Mouse (Mus musculus) heart, adult 2 months (tissue): ENCODE measurements at regions not wholly inside any gene's neighbourhood (a gene's known extent, or its start where the extent isn't known, plus 50 kb on each side); places are given as distances from the start of the nearest gene placed in this dataset.
A peak's percentile ranks its signal among the peaks of the same experiment; 100 is the strongest.

ENCODE experiments used
- DNase-seq, 2 experiments: peaks; one replicate each; pipeline ENCODE4 v3.0.0; 2021
- H3K27ac ChIP-seq: fragments of 200-600 bp; 2 replicates; pipeline ENCODE4 v1.8.1; 2022
- H3K27me3 ChIP-seq: fragments of 200-500 bp; 2 replicates; pipeline ENCODE4 v1.6.1; 2012; ENCODE audit warnings: mild to moderate bottlenecking, low read length, inconsistent platforms, mixed read lengths; ENCODE audit not compliant: control insufficient read depth, insufficient read depth
- H3K36me3 ChIP-seq: fragments of 200-500 bp; 2 replicates; pipeline ENCODE4 v1.6.1; 2012; ENCODE audit warnings: low read length, inconsistent platforms; ENCODE audit not compliant: control insufficient read depth, insufficient read depth
- H3K4me1 ChIP-seq: fragments of 200-500 bp; 2 replicates; pipeline ENCODE4 v1.6.1; 2011; ENCODE audit warnings: low read length; ENCODE audit not compliant: control insufficient read depth, insufficient read depth
- H3K4me3 ChIP-seq: fragments of 200-600 bp; 2 replicates; pipeline ENCODE4 v1.8.1; 2022
- H3K79me2 ChIP-seq: fragments of 200-500 bp; replicated peaks from 2 replicates; pipeline ENCODE4 v1.6.1; 2012; ENCODE audit warnings: mild to moderate bottlenecking, inconsistent platforms, low read length, moderate library complexity, mixed read lengths; ENCODE audit not compliant: control insufficient read depth, insufficient read depth
- H3K9ac ChIP-seq: fragments of 200-500 bp; 2 replicates; pipeline ENCODE4 v1.6.1; 2012; ENCODE audit warnings: low read depth, mild to moderate bottlenecking, control low read depth, inconsistent platforms, low read length, mixed read lengths
- CTCF ChIP-seq: fragments of 200-600 bp; IDR thresholded peaks from 2 replicates; pipeline ENCODE4 v1.8.1; 2022; ENCODE audit warnings: antibody characterized with exemption, mild to moderate bottlenecking, moderate library complexity
- EP300 ChIP-seq: fragments of 200-500 bp; IDR thresholded peaks from 2 replicates; pipeline ENCODE4 v1.6.1; 2011; ENCODE audit warnings: low read depth, low read length, control low read depth; ENCODE audit not compliant: insufficient read depth
- POLR2A ChIP-seq: fragments of 200-500 bp; IDR thresholded peaks from 2 replicates; pipeline ENCODE4 v1.6.1; 2011; ENCODE audit warnings: mild to moderate bottlenecking, low read depth, low read length, control low read depth; ENCODE audit not compliant: insufficient read depth
- WGBS: fragments of 180-500 bp; shearing (Covaris S2); methylation state at CpG from one replicate; pipeline ENCODE4 v1.1.7; 2018; 5-methylcytosine and 5-hydroxymethylcytosine counted together
- intact Hi-C: fragments of 180-260 bp; cut with DNase I; formaldehyde crosslinking; loops from one replicate; pipeline ENCODE4 v1.15.1; 2025

DNA sequence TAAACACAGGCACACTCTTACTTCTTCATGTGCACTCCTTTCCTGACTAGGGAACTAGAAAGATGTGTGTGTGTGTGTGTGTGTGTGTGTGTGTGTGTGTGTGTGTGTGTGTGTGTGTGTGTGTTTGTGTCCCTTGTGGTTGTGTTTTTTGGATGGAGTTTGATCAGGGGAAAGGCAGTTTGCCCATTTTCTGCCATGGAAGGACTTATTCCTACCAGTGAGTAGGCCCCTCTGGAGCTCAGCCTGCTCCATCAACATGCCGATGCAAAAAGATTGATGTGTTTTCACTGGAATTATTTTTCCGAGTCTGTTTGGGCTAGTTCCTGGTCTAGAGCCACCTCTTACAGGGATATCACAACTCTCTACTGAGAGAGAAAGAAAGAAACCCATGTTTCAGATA lies 120.6 kb downstream of the Qpct start:
- DNase-seq, result peak in 1 of 2 experiments; percentile 17
- H3K4me3 ChIP-seq, result no peak overlapping the region
- no peaks in the 10 kb centered on the region for H3K79me2 ChIP-seq
- intact Hi-C loops, result loop anchor here (5.0 kb wide), 1 partner anchor 180 kb away; no protein-coding TSS in a partner anchor
- H3K36me3 ChIP-seq, result no peaks in the 10 kb centered on the region
- H3K9ac ChIP-seq, result no peak overlapping the region
- no peak for TF ChIP-seq POLR2A
- TF ChIP-seq EP300, result no peak
- TF ChIP-seq CTCF, result no peak
- H3K4me1 ChIP-seq, result no peaks in the 10 kb centered on the region
- H3K27ac ChIP-seq, result no peak overlapping the region
- WGBS, result 59% methylated on average over 2 of the region's 2 CpGs
- H3K27me3 ChIP-seq, result no peaks in the 10 kb centered on the region

DNA sequence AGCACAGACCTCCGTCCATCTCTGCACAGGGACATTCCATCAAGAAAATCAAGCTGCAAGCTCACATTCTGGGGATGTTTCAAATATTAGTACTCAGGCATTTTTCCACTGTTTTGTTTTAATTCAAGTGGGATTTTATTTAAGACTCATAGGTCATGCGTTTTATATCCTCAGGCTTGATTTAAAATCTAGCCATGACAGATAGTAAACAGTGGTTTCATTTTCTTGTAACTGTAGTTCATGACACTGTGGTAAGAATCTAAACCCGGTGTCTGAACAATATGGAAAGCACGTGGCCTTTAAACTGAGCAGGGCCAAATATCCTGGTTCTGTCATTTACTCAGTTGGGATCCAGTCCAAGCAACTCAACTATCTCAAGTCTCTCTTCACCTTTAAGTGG lies 119.0 kb downstream of the Qpct start:
- Histone ChIP-seq H3K27me3 (no peaks in the 10 kb centered on the region), H3K27ac (peak overlapping the region; percentile 33; the same call in 1 of the 2 replicates), H3K4me3 (no peak overlapping the region), H3K4me1 (no peaks in the 10 kb centered on the region), H3K79me2 (no peaks in the 10 kb centered on the region), H3K9ac (no peak overlapping the region), H3K36me3 (no peaks in the 10 kb centered on the region)
- 73% methylated on average over 4 of the region's 4 CpGs for WGBS
- DNase-seq, result no peak
- intact Hi-C loops, result loop anchor here (5.0 kb wide), 1 partner anchor 182 kb away; no protein-coding TSS in a partner anchor
- no peak for TF ChIP-seq CTCF
- no peak for TF ChIP-seq EP300
- no peak for TF ChIP-seq POLR2A

DNA sequence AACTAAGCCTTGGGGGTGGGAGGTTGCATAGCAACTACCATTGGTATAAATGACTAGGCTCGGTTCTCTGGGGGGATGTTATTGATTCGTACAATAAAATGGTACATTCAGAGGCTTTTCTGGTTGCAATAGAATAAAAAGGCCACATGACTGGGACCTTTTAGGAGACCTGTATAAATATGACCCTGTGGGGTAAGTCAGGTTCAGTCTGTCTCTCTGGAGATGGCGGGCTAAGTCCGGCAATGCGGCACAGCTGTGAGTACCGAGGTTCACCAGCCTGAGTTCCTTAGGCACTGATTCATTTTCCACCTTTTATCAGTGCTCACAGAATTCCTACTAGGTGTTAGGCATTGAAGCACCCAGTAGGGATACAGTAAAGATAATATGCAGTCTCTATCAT lies 115.5 kb downstream of the Qpct start:
- 90% methylated on average over 6 of the region's 6 CpGs for WGBS
- no peaks in the 10 kb centered on the region for H3K4me1 ChIP-seq
- no peaks in the 10 kb centered on the region for H3K79me2 ChIP-seq
- H3K9ac ChIP-seq, result no peak overlapping the region
- intact Hi-C loops, result no loop called here
- H3K27ac ChIP-seq, result no peak overlapping the region
- DNase-seq, result no peak
- no peaks in the 10 kb centered on the region for H3K27me3 ChIP-seq
- H3K4me3 ChIP-seq, result no peak overlapping the region
- TF ChIP-seq EP300 (no peak), CTCF (no peak), POLR2A (no peak)
- H3K36me3 ChIP-seq, result no peaks in the 10 kb centered on the region

DNA sequence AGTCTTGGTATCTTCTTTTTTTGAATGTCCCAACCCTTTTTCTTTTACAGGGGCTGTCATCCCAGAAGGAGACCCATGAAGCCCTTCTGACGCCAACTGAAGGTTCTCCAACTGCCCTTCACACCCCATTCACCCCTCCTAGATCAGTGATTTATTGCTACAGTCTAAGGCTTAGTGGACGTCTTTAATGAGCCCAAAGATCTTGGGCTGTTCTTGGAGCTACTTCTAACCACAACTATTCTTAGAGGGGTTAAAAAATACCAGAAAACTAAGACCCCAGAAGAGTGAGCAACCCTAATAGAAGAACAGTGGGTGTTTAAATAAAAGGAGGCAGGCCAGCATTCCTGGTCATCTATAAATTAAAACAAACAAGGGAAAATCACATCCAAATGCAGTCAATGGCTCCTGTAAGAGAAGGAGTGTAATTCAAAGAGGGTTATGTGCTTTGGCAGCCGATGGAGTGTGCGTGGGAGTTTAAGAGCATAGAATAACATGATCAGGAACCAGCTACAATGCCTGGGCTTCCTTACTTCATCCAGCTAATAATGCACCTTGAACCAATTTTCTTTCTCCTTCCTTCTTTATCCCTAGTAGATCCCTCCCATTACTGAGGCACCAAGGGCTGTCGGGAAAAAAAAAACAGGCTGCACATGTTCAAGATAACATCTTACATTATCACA lies 113.3 kb downstream of the Qpct start:
- H3K9ac ChIP-seq, result no peak overlapping the region
- H3K36me3 ChIP-seq, result no peaks in the 10 kb centered on the region
- no peaks in the 10 kb centered on the region for H3K27me3 ChIP-seq
- TF ChIP-seq CTCF (no peak), POLR2A (no peak), EP300 (no peak)
- 62% methylated on average over 5 of the region's 5 CpGs for WGBS
- no peak overlapping the region for H3K27ac ChIP-seq
- DNase-seq, result no peak
- intact Hi-C loops, result no loop called here
- no peaks in the 10 kb centered on the region for H3K4me1 ChIP-seq
- no peak overlapping the region for H3K4me3 ChIP-seq
- no peaks in the 10 kb centered on the region for H3K79me2 ChIP-seq

DNA sequence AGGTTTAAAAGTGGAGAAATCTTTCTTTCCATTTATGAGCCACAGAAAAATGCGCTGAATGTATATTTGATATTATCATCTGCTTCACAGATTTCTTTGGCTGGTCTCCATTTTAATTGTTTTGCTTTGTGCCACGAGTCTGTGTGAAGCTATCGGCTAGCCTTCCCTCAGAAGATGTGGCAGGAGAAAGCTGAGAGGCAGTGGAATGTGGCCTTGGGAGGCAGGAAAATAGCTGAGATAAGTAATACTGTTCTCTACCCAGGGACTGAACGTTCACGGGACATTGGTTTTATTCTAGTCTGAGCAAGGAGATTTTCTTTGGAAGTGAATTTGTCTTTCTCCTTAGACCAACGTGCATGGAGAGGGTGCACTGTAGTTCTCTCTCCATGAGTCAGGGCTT lies 112.3 kb downstream of the Qpct start:
- intact Hi-C loops, result no loop called here
- H3K79me2 ChIP-seq, result no peaks in the 10 kb centered on the region
- H3K4me1 ChIP-seq, result no peaks in the 10 kb centered on the region
- 23% methylated on average over 6 of the region's 6 CpGs for WGBS
- DNase-seq, result no peak
- no peak overlapping the region for H3K9ac ChIP-seq
- H3K27me3 ChIP-seq, result no peaks in the 10 kb centered on the region
- H3K27ac ChIP-seq, result no peak overlapping the region
- TF ChIP-seq CTCF, result no peak
- no peak for TF ChIP-seq POLR2A
- TF ChIP-seq EP300, result no peak
- no peaks in the 10 kb centered on the region for H3K36me3 ChIP-seq
- H3K4me3 ChIP-seq, result no peak overlapping the region

DNA sequence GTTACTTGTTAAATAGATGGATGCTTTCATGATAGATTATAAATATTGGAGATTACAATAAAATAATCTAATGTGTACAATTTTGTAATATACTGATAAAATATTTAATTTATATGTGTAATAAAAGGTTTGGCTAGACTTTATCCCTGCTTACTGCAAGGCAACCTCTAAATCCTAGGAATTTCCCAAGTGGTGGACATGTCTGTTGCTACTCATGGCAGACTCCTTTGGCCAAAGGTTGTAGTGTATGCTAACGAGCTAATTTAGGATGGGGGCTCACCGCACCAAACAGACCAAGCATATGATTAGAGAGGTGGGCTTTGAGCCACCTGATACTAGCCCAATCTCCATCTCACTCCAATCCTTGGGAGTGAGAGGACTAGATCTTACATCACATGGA lies 102.4 kb downstream of the Qpct start:
- no peak overlapping the region for H3K9ac ChIP-seq
- intact Hi-C loops, result no loop called here
- TF ChIP-seq POLR2A, result no peak
- TF ChIP-seq EP300, result no peak
- TF ChIP-seq CTCF, result no peak
- no peak overlapping the region for H3K27ac ChIP-seq
- H3K79me2 ChIP-seq, result no peaks in the 10 kb centered on the region
- no peaks in the 10 kb centered on the region for H3K4me1 ChIP-seq
- 82% methylated on average over 2 of the region's 2 CpGs for WGBS
- H3K27me3 ChIP-seq, result no peaks in the 10 kb centered on the region
- H3K4me3 ChIP-seq, result no peak overlapping the region
- no peak for DNase-seq
- no peaks in the 10 kb centered on the region for H3K36me3 ChIP-seq
